Mouse (Mus musculus): ENCODE measurements around the gene Mrpl37. TPM values are rescaled to one million over a fixed set of nuclear protein-coding genes. Genes with fewer than 3 reads are reported as not detected.

Mrpl37 gene
- polyA plus RNA-seq, 1 experiment from 2014 or later = 79.9 TPM

- no peak overlapping the region for H3K27ac ChIP-seq
- ATAC-seq = no peak
- H3K4me2 ChIP-seq = no peak overlapping the region
- H3K9ac ChIP-seq = no peak overlapping the region
- H3K9me3 ChIP-seq (replicated peaks) = no peaks in the 10 kb centered on the region
- 92% methylated on average over 2 of the region's 2 CpGs for WGBS (ENCODE audit: insufficient replicate concordance)
- H3K4me3 ChIP-seq = no peak overlapping the region
- H3K36me3 ChIP-seq = peaks cover 97% of the 10 kb centered on the region
- H3K4me1 ChIP-seq = no peaks in the 10 kb centered on the region
- no peaks in the 10 kb centered on the region for H3K27me3 ChIP-seq (replicated peaks)
These were observed 29.7 kb downstream of the Mrpl37 start for GRCm38 (mm10) chr4:107036985-107037384.

- H3K4me3 ChIP-seq = no peak overlapping the region
- peaks cover 97% of the 10 kb centered on the region for H3K36me3 ChIP-seq
- WGBS (ENCODE audit: insufficient replicate concordance) = 86% methylated on average over 4 of the region's 4 CpGs
- no peak for ATAC-seq
- no peaks in the 10 kb centered on the region for H3K4me1 ChIP-seq
- no peak overlapping the region for H3K27ac ChIP-seq
- no peaks in the 10 kb centered on the region for H3K27me3 ChIP-seq (replicated peaks)
- H3K4me2 ChIP-seq = no peak overlapping the region
- no peaks in the 10 kb centered on the region for H3K9me3 ChIP-seq (replicated peaks)
- H3K9ac ChIP-seq = no peak overlapping the region
These were observed 31.0 kb downstream of the Mrpl37 start for GRCm38 (mm10) chr4:107035689-107036088.

- H3K27me3 ChIP-seq (replicated peaks) = no peaks in the 10 kb centered on the region
- no peak overlapping the region for H3K27ac ChIP-seq
- no peaks in the 10 kb centered on the region for H3K9me3 ChIP-seq (replicated peaks)
- peaks cover 79% of the 10 kb centered on the region for H3K36me3 ChIP-seq
- 67% methylated on average over 8 of the region's 8 CpGs for WGBS (ENCODE audit: insufficient replicate concordance)
- no peak for ATAC-seq
- H3K4me3 ChIP-seq = no peak overlapping the region
- H3K4me1 ChIP-seq = peaks cover 13% of the 10 kb centered on the region
- H3K4me2 ChIP-seq = no peak overlapping the region
- no peak overlapping the region for H3K9ac ChIP-seq
These were observed 40.2 kb downstream of the Mrpl37 start for GRCm38 (mm10) chr4:107026451-107026850.

- no peak for ATAC-seq
- peaks cover 68% of the 10 kb centered on the region for H3K36me3 ChIP-seq
- H3K27ac ChIP-seq = no peak overlapping the region
- H3K4me1 ChIP-seq = peaks cover 15% of the 10 kb centered on the region
- 90% methylated on average over 5 of the region's 5 CpGs for WGBS (ENCODE audit: insufficient replicate concordance)
- H3K9ac ChIP-seq = no peak overlapping the region
- H3K27me3 ChIP-seq (replicated peaks) = no peaks in the 10 kb centered on the region
- H3K4me2 ChIP-seq = no peak overlapping the region
- H3K4me3 ChIP-seq = no peak overlapping the region
- no peaks in the 10 kb centered on the region for H3K9me3 ChIP-seq (replicated peaks)
These were observed 41.3 kb downstream of the Mrpl37 start for GRCm38 (mm10) chr4:107025369-107025768.

DNA sequence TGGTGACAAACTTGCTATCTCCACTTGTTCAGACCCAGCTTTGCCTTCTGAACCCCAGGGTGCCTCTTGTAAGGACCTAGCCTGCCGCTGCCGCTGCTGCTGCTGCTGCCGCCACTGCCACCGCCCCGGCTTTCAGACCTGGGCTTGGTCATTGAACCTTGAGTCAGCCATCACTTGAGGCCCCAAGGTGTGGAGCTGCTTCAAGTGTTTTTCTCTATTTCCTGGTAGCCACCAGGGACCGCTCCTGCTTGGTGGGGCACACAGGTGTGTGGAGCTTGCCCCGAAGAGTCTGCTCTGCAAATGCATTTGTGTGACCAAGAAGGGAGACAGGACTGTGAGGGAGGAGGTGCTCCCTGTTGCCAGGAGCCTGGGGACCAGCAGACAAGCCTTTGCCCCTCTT is 41.8 kb downstream of the Mrpl37 start:
- no peaks in the 10 kb centered on the region for H3K9me3 ChIP-seq (replicated peaks)
- 84% methylated on average over 7 of the region's 7 CpGs for WGBS (ENCODE audit: insufficient replicate concordance)

DNA sequence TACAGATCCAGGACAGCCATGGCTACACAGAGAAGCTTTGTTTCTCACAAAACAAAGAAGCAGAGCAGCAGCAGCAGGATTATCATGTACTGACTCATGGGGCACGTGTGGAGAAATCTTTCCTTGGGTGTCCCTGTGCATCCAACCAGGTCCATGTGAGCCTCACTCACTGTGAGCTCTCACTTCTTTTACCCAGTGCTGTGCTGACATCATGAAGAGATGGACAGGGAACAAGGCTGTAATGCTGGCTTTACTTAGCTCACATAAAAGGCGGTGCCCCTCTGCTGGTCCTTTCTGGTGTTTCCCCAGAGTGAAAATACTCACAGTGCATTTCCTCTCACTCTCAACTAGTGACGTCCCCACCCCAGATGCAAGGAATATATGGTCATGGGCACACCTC is 45.2 kb downstream of the Mrpl37 start:
- H3K36me3 ChIP-seq = peaks cover 42% of the 10 kb centered on the region
- no peak overlapping the region for H3K27ac ChIP-seq
- H3K4me3 ChIP-seq = no peak overlapping the region
- H3K4me2 ChIP-seq = no peak overlapping the region
- H3K9me3 ChIP-seq (replicated peaks) = no peaks in the 10 kb centered on the region
- no peaks in the 10 kb centered on the region for H3K27me3 ChIP-seq (replicated peaks)
- ATAC-seq = no peak
- no peak overlapping the region for H3K9ac ChIP-seq
- 70% methylated on average over 3 of the region's 3 CpGs for WGBS (ENCODE audit: insufficient replicate concordance)
- peaks cover 42% of the 10 kb centered on the region for H3K4me1 ChIP-seq

More for the DNA sequence above, 41.8 kb downstream of the Mrpl37 start:
- Histone ChIP-seq H3K36me3 (peaks cover 64% of the 10 kb centered on the region), H3K4me2 (no peak overlapping the region), H3K27ac (no peak overlapping the region), H3K9ac (no peak overlapping the region), H3K27me3 (replicated peaks) (no peaks in the 10 kb centered on the region), H3K4me1 (peaks cover 20% of the 10 kb centered on the region), H3K4me3 (no peak overlapping the region)
- no peak for ATAC-seq

DNA sequence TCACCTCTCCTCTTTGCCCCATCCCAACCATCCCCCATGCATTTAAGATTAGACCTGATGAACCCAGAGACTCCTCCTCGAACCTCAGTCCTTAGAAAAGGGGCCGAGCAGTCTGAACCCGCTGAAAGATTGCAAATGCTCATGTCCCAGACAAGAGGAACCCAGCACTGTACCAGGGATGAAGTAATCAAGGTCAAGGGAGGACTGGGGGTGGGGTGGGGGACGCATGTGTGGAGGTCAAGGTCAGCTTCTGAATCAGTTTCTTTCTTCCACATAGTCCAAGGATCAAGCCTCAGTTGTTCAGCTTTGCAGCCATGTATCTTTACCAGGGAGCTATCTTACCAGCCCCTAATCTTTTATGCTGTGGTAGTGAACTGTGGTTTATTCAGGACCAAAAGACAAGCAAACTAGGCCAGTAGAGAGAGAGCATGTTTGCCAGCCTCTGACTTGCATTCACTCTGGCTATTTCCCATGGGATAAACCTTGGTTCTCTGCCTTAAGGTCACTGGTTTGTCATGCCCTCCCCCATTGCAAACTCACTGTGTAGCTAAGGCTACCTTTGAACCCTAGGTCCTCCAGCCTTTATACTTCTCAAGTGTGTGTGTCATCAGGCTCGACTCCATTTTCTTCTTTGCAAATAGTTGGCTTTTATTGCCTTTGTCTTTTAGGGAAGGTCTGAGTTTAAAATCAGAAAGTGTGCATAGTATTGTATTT is 46.2 kb downstream of the Mrpl37 start:
- Histone ChIP-seq H3K4me2 (no peak overlapping the region), H3K9ac (no peak overlapping the region), H3K27me3 (replicated peaks) (no peaks in the 10 kb centered on the region), H3K36me3 (peaks cover 44% of the 10 kb centered on the region), H3K4me3 (no peak overlapping the region), H3K9me3 (replicated peaks) (no peaks in the 10 kb centered on the region), H3K27ac (no peak overlapping the region), H3K4me1 (peaks cover 48% of the 10 kb centered on the region)
- ATAC-seq = no peak
- WGBS (ENCODE audit: insufficient replicate concordance) = 65% methylated on average over 5 of the region's 5 CpGs

DNA sequence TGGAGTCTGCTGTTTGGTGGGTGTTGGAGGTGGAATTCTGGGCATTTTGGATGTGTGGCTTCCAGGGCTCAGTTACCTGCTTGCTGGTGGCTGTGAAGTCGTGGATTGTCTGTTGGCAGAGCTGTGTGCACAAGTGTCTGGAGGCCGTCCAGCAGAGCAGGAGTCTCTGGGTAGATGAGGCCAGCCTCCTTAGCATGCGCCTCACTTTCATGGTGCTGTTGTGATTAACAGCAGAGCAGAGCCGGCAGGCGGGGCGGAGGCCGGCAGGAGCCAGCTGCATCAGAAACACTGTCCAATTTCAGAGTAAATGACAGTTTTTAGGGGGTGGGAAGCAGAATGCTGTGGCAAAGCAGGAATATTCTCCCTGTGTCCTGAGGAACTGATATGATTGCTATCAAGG is 47.6 kb downstream of the Mrpl37 start:
- H3K27ac ChIP-seq = no peak overlapping the region
- 72% methylated on average over 7 of the region's 7 CpGs for WGBS (ENCODE audit: insufficient replicate concordance)
- H3K27me3 ChIP-seq (replicated peaks) = no peaks in the 10 kb centered on the region

DNA sequence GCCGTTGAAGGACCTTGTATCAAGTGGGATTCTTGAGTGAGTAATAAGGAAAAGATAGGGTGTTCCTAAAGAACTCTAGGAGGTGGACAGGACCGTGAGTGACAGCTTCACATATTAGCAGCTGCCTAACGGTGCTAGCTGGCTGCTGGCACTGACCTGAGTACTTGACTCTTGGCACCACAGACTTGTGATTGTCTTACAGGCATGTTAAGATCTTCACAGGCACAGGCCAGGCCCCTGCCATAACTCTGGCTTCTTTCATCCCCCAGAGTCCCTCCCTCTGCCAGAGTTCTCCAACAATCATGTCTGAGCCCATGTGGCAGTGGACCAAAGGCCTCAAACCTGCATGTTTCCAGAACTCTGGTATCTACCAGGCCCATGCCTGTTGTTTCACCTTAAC is 48.1 kb downstream of the Mrpl37 start:
- Histone ChIP-seq H3K27me3 (replicated peaks) (no peaks in the 10 kb centered on the region), H3K4me3 (no peak overlapping the region), H3K36me3 (peaks cover 44% of the 10 kb centered on the region), H3K4me2 (no peak overlapping the region), H3K27ac (no peak overlapping the region), H3K9ac (no peak overlapping the region), H3K9me3 (replicated peaks) (no peaks in the 10 kb centered on the region), H3K4me1 (peaks cover 54% of the 10 kb centered on the region)
- no peak for ATAC-seq
- 92% methylated on average over 3 of the region's 3 CpGs for WGBS (ENCODE audit: insufficient replicate concordance)

More for the DNA sequence above, 47.6 kb downstream of the Mrpl37 start:
- no peak overlapping the region for H3K4me3 ChIP-seq
- ATAC-seq = no peak
- no peak overlapping the region for H3K4me2 ChIP-seq
- peaks cover 50% of the 10 kb centered on the region for H3K4me1 ChIP-seq
- H3K9ac ChIP-seq = no peak overlapping the region
- H3K9me3 ChIP-seq (replicated peaks) = no peaks in the 10 kb centered on the region
- peaks cover 40% of the 10 kb centered on the region for H3K36me3 ChIP-seq

GRCm38 (mm10) chr4:107017257-107017656 is 49.4 kb downstream of the Mrpl37 start:
- H3K27ac ChIP-seq = no peak overlapping the region
- no peaks in the 10 kb centered on the region for H3K27me3 ChIP-seq (replicated peaks)
- H3K4me3 ChIP-seq = no peak overlapping the region
- H3K4me2 ChIP-seq = no peak overlapping the region
- H3K4me1 ChIP-seq = peaks cover 51% of the 10 kb centered on the region
- ATAC-seq = no peak
- H3K9me3 ChIP-seq (replicated peaks) = no peaks in the 10 kb centered on the region
- no peak overlapping the region for H3K9ac ChIP-seq
- peaks cover 47% of the 10 kb centered on the region for H3K36me3 ChIP-seq

DNA sequence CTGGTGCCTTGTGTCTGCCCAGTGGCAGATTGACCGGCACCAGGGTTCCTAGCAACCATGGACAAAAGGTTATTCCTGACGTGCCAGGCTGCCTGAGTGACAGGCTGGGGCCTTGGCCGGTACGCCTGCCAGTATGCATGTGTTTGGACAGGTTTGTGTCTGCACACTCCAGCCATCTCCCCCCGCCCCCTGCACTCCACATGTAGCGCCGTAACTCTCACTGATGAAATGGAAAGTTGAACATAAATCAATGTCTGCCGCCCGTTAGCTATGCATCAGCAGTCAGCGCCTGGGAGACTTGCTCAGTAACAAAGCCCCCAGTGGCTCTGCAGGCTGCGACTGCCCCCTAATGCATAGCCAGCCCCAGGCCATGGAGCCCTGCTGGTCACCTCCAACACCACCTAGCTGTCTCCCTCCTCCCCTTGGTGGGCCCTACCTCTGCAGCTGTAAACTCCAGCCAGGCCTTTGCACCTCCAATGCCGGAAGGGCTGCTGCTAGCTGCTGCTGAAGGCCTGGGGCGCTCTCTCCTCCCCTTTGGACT is 50.6 kb downstream of the Mrpl37 start:
- Histone ChIP-seq H3K9me3 (replicated peaks) (no peaks in the 10 kb centered on the region), H3K36me3 (peaks cover 56% of the 10 kb centered on the region), H3K4me3 (no peak overlapping the region), H3K9ac (no peak overlapping the region), H3K4me1 (peaks cover 56% of the 10 kb centered on the region), H3K27ac (peak overlapping the region; percentile 27; the same call in 1 of the 2 replicates), H3K4me2 (no peak overlapping the region), H3K27me3 (replicated peaks) (no peaks in the 10 kb centered on the region)
- ATAC-seq = no peak
- 82% methylated on average over 13 of the region's 13 CpGs for WGBS (ENCODE audit: insufficient replicate concordance)

- Histone ChIP-seq H3K4me2 (no peak overlapping the region), H3K9ac (no peak overlapping the region), H3K4me1 (peaks cover 56% of the 10 kb centered on the region), H3K27ac (no peak overlapping the region), H3K4me3 (no peak overlapping the region), H3K27me3 (replicated peaks) (no peaks in the 10 kb centered on the region), H3K36me3 (peaks cover 75% of the 10 kb centered on the region), H3K9me3 (replicated peaks) (no peaks in the 10 kb centered on the region)
- WGBS (ENCODE audit: insufficient replicate concordance) = 86% methylated on average over 9 of the region's 9 CpGs
- ATAC-seq = no peak
These were observed 52.8 kb downstream of the Mrpl37 start for GRCm38 (mm10) chr4:107013817-107014260.

All from liver, embryonic 12.5 days (tissue).